In the genomic region with DNA sequence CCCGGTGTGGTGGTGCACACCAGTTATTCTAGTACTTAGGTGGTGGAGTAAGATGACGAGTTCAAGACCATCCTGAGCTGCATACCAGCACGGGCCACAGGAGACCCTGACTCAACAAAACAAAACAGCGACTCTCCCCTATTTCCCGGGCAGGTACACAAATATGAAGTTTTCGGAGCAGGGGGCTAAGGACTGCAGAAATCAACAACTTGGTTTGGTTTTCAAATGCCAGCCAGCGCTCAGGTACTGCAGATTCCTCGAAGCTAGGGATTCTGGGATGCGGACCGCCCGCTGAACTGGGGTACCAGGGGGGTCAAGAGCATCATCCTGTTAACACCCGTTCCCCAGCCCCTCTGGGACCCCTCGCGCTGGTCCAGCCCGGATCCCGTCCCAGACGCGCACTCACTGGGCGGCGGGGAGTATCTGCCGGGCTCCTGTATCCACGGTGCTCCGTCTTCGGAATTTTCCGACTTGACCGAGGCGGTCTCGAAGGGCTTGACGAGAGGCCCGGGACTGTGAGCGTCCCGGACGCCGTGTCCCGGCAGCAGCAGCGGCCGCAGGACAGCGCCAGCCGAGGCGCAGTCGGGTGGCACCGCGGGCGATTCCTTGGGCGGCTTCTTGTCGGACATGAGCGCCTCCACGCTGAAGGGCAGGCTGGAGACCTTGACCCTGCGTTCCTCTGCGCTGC, we compare ENCODE assay signal across 9 mouse cellular contexts. TPM values are rescaled to one million over a fixed set of nuclear protein-coding genes. Genes with fewer than 3 reads are reported as not detected.
DNase-seq lines count a peak whose midpoint lies in the region; ATAC-seq and TF ChIP-seq lines count a peak whose summit lies in the region.
"Had no signal": no experiment of that assay in that cellular context is flagged by ENCODE, and none has a peak within 500 bp of the region (broad histone marks: within the 10 kb centered on the region; RNA-seq: fewer than 3 reads in every experiment).

No protein-coding gene starts in this region.

- H3K4me1 ChIP-seq in neural tube, embryonic 11.5 days (ENCODE audit: control insufficient read depth, insufficient read depth, low read length), result no peaks in the 10 kb centered on the region; the same call in 1 of the 2 replicates
- H3K4me1 ChIP-seq in limb, embryonic 14.5 days (ENCODE audit: control insufficient read depth, insufficient read depth, low read length), result peaks cover 11% of the 10 kb centered on the region; the same call in 1 of the 2 replicates
- peaks cover 2% of the 10 kb centered on the region; the same call in 1 of the 2 replicates for H3K4me1 ChIP-seq in stomach, postnatal 0 days (replicated peaks; ENCODE audit: control insufficient read depth, insufficient read depth)

- no peak for TF ChIP-seq POLR2A in limb, embryonic 14.5 days (IDR thresholded peaks at IDR 0.05; ENCODE audit: borderline replicate concordance, extremely low read depth, insufficient read depth, insufficient read length)

- peak overlapping the region; percentile 58 for H3K4me3 ChIP-seq in neural tube, embryonic 11.5 days (ENCODE audit: low read depth, low read length)
- peak overlapping the region; percentile 65 for H3K4me3 ChIP-seq in limb, embryonic 14.5 days (replicated peaks; ENCODE audit: low read length)
- H3K4me3 ChIP-seq in stomach, postnatal 0 days (ENCODE audit: low read depth, low read length), result peak overlapping the region; percentile 51

- H3K27me3 ChIP-seq in neural tube, embryonic 11.5 days (ENCODE audit: control insufficient read depth, insufficient read depth, low read length), result peaks cover 69% of the 10 kb centered on the region
- peaks cover 57% of the 10 kb centered on the region for H3K27me3 ChIP-seq in limb, embryonic 14.5 days (ENCODE audit: control insufficient read depth, insufficient read depth, low read length)
- peaks cover 15% of the 10 kb centered on the region for H3K27me3 ChIP-seq in stomach, postnatal 0 days (ENCODE audit: control insufficient read depth, insufficient read depth, low read length)

- TF ChIP-seq EP300 in stomach, postnatal 0 days (optimal IDR thresholded peaks at IDR 0.05), result no peak

- peak overlapping the region; percentile 68 for H3K9ac ChIP-seq in neural tube, embryonic 11.5 days (ENCODE audit: low read length)
- peak overlapping the region; percentile 70 for H3K9ac ChIP-seq in limb, embryonic 14.5 days (ENCODE audit: low read depth, low read length, severe bottlenecking)
- H3K9ac ChIP-seq in stomach, postnatal 0 days (ENCODE audit: low read length), result peak overlapping the region; percentile 55

- TF ChIP-seq CTCF in stomach, postnatal 0 days (IDR thresholded peaks at IDR 0.05; ENCODE audit: low read depth), result no peak

- DNase-seq in adrenal gland, postnatal 25 days, result peak; percentile 20
- no peak for DNase-seq in adrenal gland, adult (ENCODE audit: inconsistent age in 2 of 2, low spot score in 1 of 2)
- peak; percentile 29 for DNase-seq in neural tube, embryonic 11.5 days (ENCODE audit: low spot score)
- no peak for DNase-seq in neural tube, embryonic 10.5 days (ENCODE audit: extremely low spot score, low spot score)
- no peak for DNase-seq in limb, embryonic 14.5 days (ENCODE audit: low spot score)
- no peak for DNase-seq in stomach, postnatal 0 days (ENCODE audit: low spot score)
- no peak for DNase-seq in left cerebral cortex, postnatal 10 days (ENCODE audit: extremely low spot score in 1 of 2, low spot score in 2 of 2)
- DNase-seq in urinary bladder, postnatal 14 days (ENCODE audit: low spot score), result no peak
- DNase-seq: lung, adult 2 months had no signal

- H3K36me3 ChIP-seq in neural tube, embryonic 11.5 days (ENCODE audit: control insufficient read depth, insufficient read depth, low read length), result no peaks in the 10 kb centered on the region
- H3K36me3 ChIP-seq in limb, embryonic 14.5 days (ENCODE audit: control insufficient read depth, insufficient read depth, low read length), result no peaks in the 10 kb centered on the region
- H3K36me3 ChIP-seq in stomach, postnatal 0 days (ENCODE audit: control insufficient read depth, insufficient read depth, low read length), result no peaks in the 10 kb centered on the region

- intact Hi-C loops in left cerebral cortex, postnatal 10 days (cut with DNase I), result no loop called here

- under 1% methylated on average over 50 of the region's 50 CpGs for WGBS in neural tube, embryonic 11.5 days
- 1% methylated on average over 30 of the region's 50 CpGs for WGBS in limb, embryonic 14.5 days
- 2% methylated on average over 50 of the region's 50 CpGs for WGBS in stomach, postnatal 0 days

- H3K9me3 ChIP-seq in neural tube, embryonic 11.5 days (ENCODE audit: control insufficient read depth, low read length), result no peaks in the 10 kb centered on the region
- no peaks in the 10 kb centered on the region for H3K9me3 ChIP-seq in limb, embryonic 14.5 days (ENCODE audit: control insufficient read depth, low read length)
- no peaks in the 10 kb centered on the region for H3K9me3 ChIP-seq in stomach, postnatal 0 days (ENCODE audit: control insufficient read depth, low read length)

- H3K27ac ChIP-seq in neural tube, embryonic 11.5 days (ENCODE audit: low read depth, low read length), result peak overlapping the region; percentile 15; the same call in 1 of the 2 replicates
- peak overlapping the region; percentile 67 for H3K27ac ChIP-seq in limb, embryonic 14.5 days (replicated peaks; ENCODE audit: low read depth, low read length)
- H3K27ac ChIP-seq in stomach, postnatal 0 days (replicated peaks), result 0 out of 2 replicates have a peak overlapping the region, but pooled peaks have one; percentile 13

- peak; percentile 13; the same call in 1 of the 2 replicates for ATAC-seq in neural tube, embryonic 11.5 days (ENCODE audit: insufficient read depth, low FRiP score, low TSS enrichment)
- peak; percentile 12; the same call in 1 of the 2 replicates for ATAC-seq in limb, embryonic 14.5 days (ENCODE audit: low FRiP score, low read depth)
- ATAC-seq in stomach, postnatal 0 days (ENCODE audit: low FRiP score, low TSS enrichment), result peak; percentile 51; the same call in 1 of the 2 replicates

- H3K4me2 ChIP-seq in neural tube, embryonic 11.5 days (ENCODE audit: low read depth), result peak overlapping the region; percentile 68
- peak overlapping the region; percentile 86 for H3K4me2 ChIP-seq in limb, embryonic 14.5 days (replicated peaks; ENCODE audit: low read depth, low read length, severe bottlenecking)
- H3K4me2 ChIP-seq in stomach, postnatal 0 days (replicated peaks; ENCODE audit: low read depth), result peak overlapping the region; percentile 76

RNA-seq across cellular contexts. Expression of gene Msx2, which starts 0.8 kb away (rescaled TPM):
- 0.97 and 1.0 TPM in 2 replicates for total RNA-seq in adrenal gland, postnatal 25 days (2021)
- polyA plus RNA-seq in neural tube, embryonic 11.5 days (2014; fragmentation: Nextera tagmentation; extraction: Ambion mirVana), result 20.2 and 21.0 TPM in 2 replicates
- 17.5 and 18.2 TPM in 2 replicates for polyA plus RNA-seq in limb, embryonic 14.5 days (2012; rRNA removed)
- 19.4 and 28.3 TPM in 2 replicates for polyA plus RNA-seq in limb, embryonic 14.5 days (2014; fragmentation: Nextera tagmentation; extraction: Ambion mirVana)
- 2.0 and 2.3 TPM in 2 replicates for polyA plus RNA-seq in stomach, postnatal 0 days (2015; fragmentation: Nextera tagmentation; extraction: Ambion mirVana)
- total RNA-seq in left cerebral cortex, postnatal 10 days (2021), result under 1 TPM; 0.30 to 0.59 TPM
- polyA plus RNA-seq: lung, adult 2 months had no signal

Comparison
In these comparisons a context has a peak if more than half of its experiments do, and no peak if none do; other contexts are left out.
1. DNase-seq: peak in adrenal gland, postnatal 25 days (single experiment) and neural tube, embryonic 11.5 days (single experiment); none in adrenal gland, adult (0 of 2), neural tube, embryonic 10.5 days (single experiment), limb, embryonic 14.5 days (single experiment), stomach, postnatal 0 days (single experiment), left cerebral cortex, postnatal 10 days (0 of 2) and urinary bladder, postnatal 14 days (single experiment).
2. H3K27ac ChIP-seq: peak in every context shown above with its lines; median percentile 67 in limb, embryonic 14.5 days; 15 in neural tube, embryonic 11.5 days; 13 in stomach, postnatal 0 days.
3. Peak in every context shown above with its lines, with median percentiles within 50 percentile points of each other: ATAC-seq, H3K4me2 ChIP-seq, H3K4me3 ChIP-seq and H3K9ac ChIP-seq.